Comparison of ENCODE assay signal across 9 mouse cellular contexts in the genomic region with DNA sequence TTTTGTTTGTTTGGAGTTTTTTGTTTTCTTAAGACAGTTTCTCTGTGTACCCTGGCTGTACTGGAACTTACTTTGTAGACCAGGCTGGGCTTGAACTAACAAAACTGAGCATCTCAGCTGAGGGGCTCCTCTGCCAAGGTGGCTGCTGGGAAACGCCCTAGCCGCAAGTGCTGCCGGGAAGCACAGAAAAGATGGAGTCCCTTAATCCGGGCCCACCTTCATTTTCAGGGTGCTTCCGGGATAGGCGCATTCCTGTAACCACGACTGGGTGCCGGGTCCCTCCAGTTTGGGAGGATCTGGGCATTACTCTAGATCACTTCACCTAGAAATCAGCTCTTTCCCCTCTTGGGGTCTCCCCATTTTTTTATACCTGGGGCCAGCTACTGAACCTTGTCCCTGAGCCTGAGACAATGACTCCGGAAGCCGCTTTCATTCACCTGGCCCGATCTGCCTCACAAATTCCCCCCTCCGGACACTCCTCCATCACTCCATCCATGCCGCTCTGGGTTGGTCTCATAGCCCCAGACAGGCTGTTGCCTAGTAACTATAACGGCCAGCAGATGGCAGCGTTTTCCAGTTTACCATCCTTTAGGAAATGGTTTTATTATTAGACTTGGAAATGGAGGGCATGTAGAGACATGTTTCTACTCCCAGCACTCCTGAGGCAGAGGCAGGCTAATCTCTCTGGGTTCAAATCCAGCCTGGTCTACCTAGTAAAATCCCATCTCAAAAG. TPM values are rescaled to one million over a fixed set of nuclear protein-coding genes. Genes with fewer than 3 reads are reported as not detected.
DNase-seq lines count a peak whose midpoint lies in the region; ATAC-seq and TF ChIP-seq lines count a peak whose summit lies in the region.
"Had no signal": no experiment of that assay in that cellular context is flagged by ENCODE, and none has a peak within 500 bp of the region (broad histone marks: within the 10 kb centered on the region; RNA-seq: fewer than 3 reads in every experiment).

No protein-coding gene starts in this region.

- no peak overlapping the region for H3K27ac ChIP-seq in midbrain, embryonic 11.5 days (ENCODE audit: low read depth, low read length)
- H3K27ac ChIP-seq in midbrain, embryonic 15.5 days: no peak overlapping the region
- H3K27ac ChIP-seq in forebrain, embryonic 12.5 days: no peak overlapping the region
- no peak overlapping the region for H3K27ac ChIP-seq in hindbrain, postnatal 0 days

- peak; percentile 67 for TF ChIP-seq CTCF in hindbrain, postnatal 0 days (IDR thresholded peaks at IDR 0.05; ENCODE audit: low read depth)

- no peaks in the 10 kb centered on the region for H3K36me3 ChIP-seq in midbrain, embryonic 11.5 days (ENCODE audit: control insufficient read depth, insufficient read depth, low read length)
- H3K36me3 ChIP-seq in midbrain, embryonic 15.5 days (replicated peaks): no peaks in the 10 kb centered on the region
- H3K36me3 ChIP-seq in forebrain, embryonic 12.5 days (replicated peaks): no peaks in the 10 kb centered on the region
- no peaks in the 10 kb centered on the region for H3K36me3 ChIP-seq in hindbrain, postnatal 0 days (ENCODE audit: insufficient read depth, low read length)

- peak; percentile 91 for DNase-seq in midbrain, embryonic 11.5 days (ENCODE audit: low spot score, missing footprints)
- DNase-seq in adrenal gland, adult 8-10 months: peak; percentile 26
- peak; percentile 72 for DNase-seq in hindbrain, postnatal 0 days (ENCODE audit: low spot score)
- peak; percentile 51 to 57 for DNase-seq in left cerebral cortex, postnatal 14 days (ENCODE audit: low spot score in 2 of 2)
- peak; percentile 72 for DNase-seq in mesoderm, embryonic 11.5 days (ENCODE audit: low read depth, low spot score)
- DNase-seq in testis, postnatal 14 days (ENCODE audit: low spot score): peak; percentile 53

- no peaks in the 10 kb centered on the region for H3K9me3 ChIP-seq in midbrain, embryonic 11.5 days (ENCODE audit: control insufficient read depth, low read length)
- H3K9me3 ChIP-seq in midbrain, embryonic 15.5 days: no peaks in the 10 kb centered on the region
- no peaks in the 10 kb centered on the region for H3K9me3 ChIP-seq in forebrain, embryonic 12.5 days
- no peaks in the 10 kb centered on the region for H3K9me3 ChIP-seq in hindbrain, postnatal 0 days (ENCODE audit: low read length)

- H3K4me1 ChIP-seq in midbrain, embryonic 11.5 days (ENCODE audit: control insufficient read depth, insufficient read depth, low read length): no peaks in the 10 kb centered on the region
- H3K4me1 ChIP-seq in midbrain, embryonic 15.5 days: no peaks in the 10 kb centered on the region
- H3K4me1 ChIP-seq in forebrain, embryonic 12.5 days: 0 out of 2 replicates have a peak, but pooled peaks cover 2% of the 10 kb centered on the region
- H3K4me1 ChIP-seq in hindbrain, postnatal 0 days (ENCODE audit: insufficient read depth, low read length): no peaks in the 10 kb centered on the region

- no peaks in the 10 kb centered on the region; the same call in 1 of the 2 replicates for H3K27me3 ChIP-seq in midbrain, embryonic 11.5 days (ENCODE audit: control insufficient read depth, insufficient read depth, low read length)
- H3K27me3 ChIP-seq in midbrain, embryonic 15.5 days (replicated peaks): 0 out of 2 replicates have a peak, but pooled peaks cover 4% of the 10 kb centered on the region
- H3K27me3 ChIP-seq in forebrain, embryonic 12.5 days: 0 out of 2 replicates have a peak, but pooled peaks cover 5% of the 10 kb centered on the region
- no peaks in the 10 kb centered on the region for H3K27me3 ChIP-seq in hindbrain, postnatal 0 days (ENCODE audit: insufficient read depth, low read length)

- H3K4me2 ChIP-seq in midbrain, embryonic 11.5 days: no peak overlapping the region
- H3K4me2 ChIP-seq in midbrain, embryonic 15.5 days: no peak overlapping the region
- H3K4me2 ChIP-seq in forebrain, embryonic 12.5 days: no peak overlapping the region
- H3K4me2 ChIP-seq in hindbrain, postnatal 0 days (ENCODE audit: low read depth, low read length): no peak overlapping the region

- H3K4me3 ChIP-seq in midbrain, embryonic 11.5 days (ENCODE audit: low read depth, low read length): no peak overlapping the region
- no peak overlapping the region for H3K4me3 ChIP-seq in midbrain, embryonic 15.5 days
- no peak overlapping the region for H3K4me3 ChIP-seq in forebrain, embryonic 12.5 days (replicated peaks)
- H3K4me3 ChIP-seq in hindbrain, postnatal 0 days (ENCODE audit: low read length): no peak overlapping the region
- H3K4me3 ChIP-seq: erythroblast, embryonic 14.5 days had no signal

- no peak overlapping the region for H3K9ac ChIP-seq in midbrain, embryonic 11.5 days (ENCODE audit: low read length)
- no peak overlapping the region for H3K9ac ChIP-seq in midbrain, embryonic 15.5 days
- H3K9ac ChIP-seq in forebrain, embryonic 12.5 days: no peak overlapping the region
- no peak overlapping the region for H3K9ac ChIP-seq in hindbrain, postnatal 0 days (replicated peaks; ENCODE audit: low read length)

- ATAC-seq in midbrain, embryonic 11.5 days (ENCODE audit: low FRiP score): peak; percentile 65; the same call in 1 of the 2 replicates
- no peak for ATAC-seq in midbrain, embryonic 15.5 days (replicated peaks)
- 0 out of 2 replicates have a peak, but pooled peaks have one; percentile 41 for ATAC-seq in forebrain, embryonic 12.5 days (ENCODE audit: low FRiP score)
- ATAC-seq in hindbrain, postnatal 0 days: peak; percentile 38; the same call in 1 of the 2 replicates

- intact Hi-C loops in left cerebral cortex, postnatal 14 days (cut with DNase I): loop anchor here (2.0 to 5.0 kb wide), 2 partner anchors 81 to 83 kb away; no protein-coding TSS in a partner anchor

- 20% methylated on average over 15 of the region's 15 CpGs for WGBS in midbrain, embryonic 11.5 days
- WGBS in midbrain, embryonic 15.5 days: 27% methylated on average over 15 of the region's 15 CpGs
- 21% methylated on average over 15 of the region's 15 CpGs for WGBS in forebrain, embryonic 12.5 days
- WGBS in hindbrain, postnatal 0 days: 22% methylated on average over 15 of the region's 15 CpGs

RNA-seq across cellular contexts. Expression of gene Ccr4, which starts 4.8 kb away (rescaled TPM):
- not detected in 2 replicates for polyA plus RNA-seq in midbrain, embryonic 11.5 days (2014; fragmentation: Nextera tagmentation; extraction: Ambion mirVana)
- not detected in 2 replicates for polyA plus RNA-seq in midbrain, embryonic 15.5 days (2015; fragmentation: Nextera tagmentation; extraction: Ambion mirVana)
- total RNA-seq in adrenal gland, adult 8-10 months (2022): not detected
- not detected in 2 replicates for polyA plus RNA-seq in forebrain, embryonic 12.5 days (2016; fragmentation: Nextera tagmentation; extraction: Ambion mirVana)
- not detected in 2 replicates for total RNA-seq in hindbrain, postnatal 0 days (2014; rRNA removed)
- polyA plus RNA-seq in hindbrain, postnatal 0 days (2015; fragmentation: Nextera tagmentation; extraction: Ambion mirVana): not detected in 2 replicates
- total RNA-seq in left cerebral cortex, postnatal 14 days (2021): not detected
- polyA plus RNA-seq: erythroblast, embryonic 14.5 days had no signal

RNA-seq across cellular contexts. Expression of gene C130032M10Rik, which starts 15.5 kb away (rescaled TPM):
- not detected in 2 replicates for polyA plus RNA-seq in midbrain, embryonic 11.5 days (2014; fragmentation: Nextera tagmentation; extraction: Ambion mirVana)
- not detected in 2 replicates for polyA plus RNA-seq in midbrain, embryonic 15.5 days (2015; fragmentation: Nextera tagmentation; extraction: Ambion mirVana)
- under 1 TPM in 1 of 4 experiments, not detected in 3; 0.43 TPM for total RNA-seq in adrenal gland, adult 8-10 months (2022)
- not detected in 2 replicates for polyA plus RNA-seq in forebrain, embryonic 12.5 days (2016; fragmentation: Nextera tagmentation; extraction: Ambion mirVana)
- total RNA-seq in hindbrain, postnatal 0 days (2014; rRNA removed): not detected in 2 replicates
- polyA plus RNA-seq in hindbrain, postnatal 0 days (2015; fragmentation: Nextera tagmentation; extraction: Ambion mirVana): not detected in 2 replicates
- not detected for total RNA-seq in left cerebral cortex, postnatal 14 days (2021)
- polyA plus RNA-seq: erythroblast, embryonic 14.5 days had no signal

Comparison
In these comparisons a context has a peak if more than half of its experiments do, and no peak if none do; other contexts are left out.
1. DNase-seq: peak in every context shown above with its lines; median percentile 91 in midbrain, embryonic 11.5 days; 72 in hindbrain, postnatal 0 days; 72 in mesoderm, embryonic 11.5 days; 54 in left cerebral cortex, postnatal 14 days; 53 in testis, postnatal 14 days; 26 in adrenal gland, adult 8-10 months.